Mouse (Mus musculus) myocyte (in vitro differentiated cells): ENCODE results near the gene Braf. TPM values are rescaled to one million over a fixed set of nuclear protein-coding genes. Genes with fewer than 3 reads are reported as not detected.

Experiments
- H3K27me3 ChIP-seq: one replicate; pipeline ENCODE4 v1.6.1; 2011; ENCODE audit not compliant: control insufficient read depth, insufficient read depth, insufficient read length
- H3K36me3 ChIP-seq: one replicate; pipeline ENCODE4 v1.6.1; 2011; ENCODE audit not compliant: control insufficient read depth, insufficient read depth
- H3K4me2 ChIP-seq: one replicate; pipeline ENCODE4 v1.6.1; 2011; ENCODE audit warnings: low read depth, control low read depth
- H3K4me3 ChIP-seq: one replicate; pipeline ENCODE4 v1.5.1; 2011; ENCODE audit warnings: mild to moderate bottlenecking, control low read depth, moderate library complexity
- H3K79me2 ChIP-seq: one replicate; pipeline ENCODE4 v1.6.1; 2011; ENCODE audit not compliant: control insufficient read depth, insufficient read depth
- H3ac ChIP-seq: one replicate; pipeline ENCODE4 v1.6.1; 2011; ENCODE audit not compliant: control insufficient read depth, insufficient read length
- CEBPB ChIP-seq: IDR thresholded peaks from 2 replicates; pipeline ENCODE4 v1.6.1; 2011; ENCODE audit warnings: mild to moderate bottlenecking, moderate library complexity; ENCODE audit not compliant: poor library complexity, insufficient read depth, severe bottlenecking
- E2F4 ChIP-seq: IDR thresholded peaks from one replicate; pipeline ENCODE4 v1.6.1; 2011; ENCODE audit warnings: mild to moderate bottlenecking, control low read depth, moderate library complexity; ENCODE audit not compliant: insufficient read depth
- MAX ChIP-seq: IDR thresholded peaks from one replicate; pipeline ENCODE4 v1.6.1; 2011; ENCODE audit warnings: low read depth, mild to moderate bottlenecking, control low read depth
- MYOD1 ChIP-seq, 3 experiments: IDR thresholded peaks; one replicate each; pipeline ENCODE4 v1.6.1; 2011; ENCODE audit warnings: control low read depth in 2 of 3, low read depth in 2 of 3, mild to moderate bottlenecking in 2 of 3, moderate library complexity in 1 of 3; ENCODE audit not compliant: insufficient read length in 2 of 3, control insufficient read depth in 1 of 3
- MYOG ChIP-seq, 3 experiments: IDR thresholded peaks; one replicate each; pipeline ENCODE4 v1.6.1; 2011; ENCODE audit warnings: control low read depth in 2 of 3, low read depth in 2 of 3, mild to moderate bottlenecking in 2 of 3; ENCODE audit not compliant: insufficient read length in 2 of 3, control insufficient read depth in 1 of 3, insufficient read depth in 1 of 3
- POLR2A ChIP-seq: IDR thresholded peaks from one replicate; pipeline ENCODE4 v1.6.1; 2011; ENCODE audit warnings: low read depth, mild to moderate bottlenecking, control low read depth, moderate library complexity; ENCODE audit not compliant: insufficient read length
- POLR2AphosphoS2 ChIP-seq: IDR thresholded peaks from one replicate; pipeline ENCODE4 v1.6.1; 2011; ENCODE audit warnings: low read depth, control low read depth; ENCODE audit not compliant: insufficient read length
- REST ChIP-seq: IDR thresholded peaks from one replicate; pipeline ENCODE4 v1.6.1; 2011; ENCODE audit warnings: mild to moderate bottlenecking, control low read depth, moderate library complexity; ENCODE audit not compliant: insufficient read depth, insufficient read length
- SRF ChIP-seq: IDR thresholded peaks from one replicate; pipeline ENCODE4 v1.6.1; 2011; ENCODE audit warnings: low read depth; ENCODE audit not compliant: control insufficient read depth, insufficient read length
- TCF12 ChIP-seq: IDR thresholded peaks from one replicate; pipeline ENCODE4 v1.6.1; 2011; ENCODE audit warnings: mild to moderate bottlenecking, control low read depth; ENCODE audit not compliant: poor library complexity, insufficient read depth, severe bottlenecking
- TCF3 ChIP-seq: IDR thresholded peaks from one replicate; pipeline ENCODE4 v1.6.1; 2011; ENCODE audit warnings: low read depth, control low read depth; ENCODE audit not compliant: insufficient read length
- USF1 ChIP-seq: IDR thresholded peaks from one replicate; pipeline ENCODE4 v1.6.1; 2011; ENCODE audit warnings: low read depth, mild to moderate bottlenecking, control low read depth, moderate library complexity
- polyA plus RNA-seq: library from polyadenylated mRNA; unstranded; fragments of >200 nt; fragmentation: generic; extraction: Trizol; gene quantifications from one replicate; pipeline ENCODE4 v1.2.1, GENCODE M21; 2012; ENCODE audit warnings: missing spikeins

The Braf gene
- polyA plus RNA-seq, 1 experiment: 2.7 TPM

GRCm38 (mm10) chr6:39724071-39724470, 1.2 kb downstream of the Braf start:
- H3ac ChIP-seq: peak overlapping the region; percentile 67
- H3K36me3 ChIP-seq: no peaks in the 10 kb centered on the region
- H3K4me3 ChIP-seq: peak overlapping the region; percentile 77
- peaks cover 37% of the 10 kb centered on the region for H3K79me2 ChIP-seq
- TF ChIP-seq USF1: no peak
- TF ChIP-seq POLR2AphosphoS2: no peak
- no peak for TF ChIP-seq MYOD1 (IDR thresholded peaks at IDR 0.05; ENCODE audit: control insufficient read depth in 1 of 3, insufficient read length in 2 of 3, low read depth in 2 of 3)
- TF ChIP-seq CEBPB: no peak
- TF ChIP-seq MYOG (IDR thresholded peaks at IDR 0.05; ENCODE audit: control insufficient read depth in 1 of 3, insufficient read depth in 1 of 3, insufficient read length in 2 of 3, low read depth in 2 of 3): no peak
- TF ChIP-seq E2F4: no peak
- no peak for TF ChIP-seq SRF
- TF ChIP-seq TCF3: no peak
- TF ChIP-seq REST: no peak
- TF ChIP-seq POLR2A: no peak
- TF ChIP-seq TCF12: no peak
- TF ChIP-seq MAX: no peak
- H3K27me3 ChIP-seq: no peaks in the 10 kb centered on the region
- H3K4me2 ChIP-seq: peak overlapping the region; percentile 90

- TF ChIP-seq USF1 (no peak), REST (no peak), MYOD1 (IDR thresholded peaks at IDR 0.05; ENCODE audit: control insufficient read depth in 1 of 3, insufficient read length in 2 of 3, low read depth in 2 of 3) (no peak), MYOG (IDR thresholded peaks at IDR 0.05; ENCODE audit: control insufficient read depth in 1 of 3, insufficient read depth in 1 of 3, insufficient read length in 2 of 3, low read depth in 2 of 3) (no peak), E2F4 (no peak), POLR2A (no peak), TCF3 (no peak), TCF12 (no peak)
- H3K4me3 ChIP-seq: no peak overlapping the region
These were observed 6.7 kb downstream of the Braf start for GRCm38 (mm10) chr6:39718567-39718966.

GRCm38 (mm10) chr6:39717049-39717448, 8.2 kb downstream of the Braf start:
- Histone ChIP-seq H3K27me3 (no peaks in the 10 kb centered on the region), H3ac (no peak overlapping the region), H3K79me2 (peaks cover 30% of the 10 kb centered on the region), H3K4me2 (no peak overlapping the region), H3K4me3 (no peak overlapping the region), H3K36me3 (no peaks in the 10 kb centered on the region)
- TF ChIP-seq E2F4: no peak
- no peak for TF ChIP-seq SRF
- no peak for TF ChIP-seq POLR2AphosphoS2
- TF ChIP-seq MYOD1 (IDR thresholded peaks at IDR 0.05; ENCODE audit: control insufficient read depth in 1 of 3, insufficient read length in 2 of 3, low read depth in 2 of 3): no peak
- no peak for TF ChIP-seq CEBPB
- no peak for TF ChIP-seq MAX
- TF ChIP-seq TCF3: no peak
- TF ChIP-seq TCF12: no peak
- no peak for TF ChIP-seq POLR2A
- TF ChIP-seq USF1: no peak
- TF ChIP-seq MYOG (IDR thresholded peaks at IDR 0.05; ENCODE audit: control insufficient read depth in 1 of 3, insufficient read depth in 1 of 3, insufficient read length in 2 of 3, low read depth in 2 of 3): no peak
- no peak for TF ChIP-seq REST

More at GRCm38 (mm10) chr6:39718567-39718966, 6.7 kb downstream of the Braf start:
- Histone ChIP-seq H3K4me2 (no peak overlapping the region), H3ac (no peak overlapping the region), H3K27me3 (no peaks in the 10 kb centered on the region), H3K36me3 (no peaks in the 10 kb centered on the region), H3K79me2 (peaks cover 40% of the 10 kb centered on the region)

GRCm38 (mm10) chr6:39714341-39714740, 10.9 kb downstream of the Braf start:
- Histone ChIP-seq H3K4me2 (no peak overlapping the region), H3ac (no peak overlapping the region), H3K27me3 (no peaks in the 10 kb centered on the region), H3K36me3 (no peaks in the 10 kb centered on the region), H3K4me3 (no peak overlapping the region), H3K79me2 (peaks cover 16% of the 10 kb centered on the region)
- TF ChIP-seq MAX (no peak), TCF12 (no peak), REST (no peak), E2F4 (no peak)

GRCm38 (mm10) chr6:39713399-39713798, 11.9 kb downstream of the Braf start:
- H3K27me3 ChIP-seq: no peaks in the 10 kb centered on the region
- H3K4me3 ChIP-seq: no peak overlapping the region
- peaks cover 16% of the 10 kb centered on the region for H3K79me2 ChIP-seq
- no peak overlapping the region for H3ac ChIP-seq
- H3K36me3 ChIP-seq: no peaks in the 10 kb centered on the region
- no peak for TF ChIP-seq POLR2AphosphoS2
- TF ChIP-seq USF1: no peak
- no peak for TF ChIP-seq SRF
- TF ChIP-seq MAX: no peak
- TF ChIP-seq CEBPB: no peak
- TF ChIP-seq POLR2A: no peak
- TF ChIP-seq MYOG (IDR thresholded peaks at IDR 0.05; ENCODE audit: control insufficient read depth in 1 of 3, insufficient read depth in 1 of 3, insufficient read length in 2 of 3, low read depth in 2 of 3): no peak
- TF ChIP-seq E2F4: no peak
- TF ChIP-seq TCF3: no peak
- no peak for TF ChIP-seq REST
- H3K4me2 ChIP-seq: no peak overlapping the region
